Mouse (Mus musculus) liver, adult 2 months (tissue): ENCODE measurements around the gene Lrba. TPM values are rescaled to one million over a fixed set of nuclear protein-coding genes. Genes with fewer than 3 reads are reported as not detected.

ENCODE experiments used
- DNase-seq: peaks from one replicate; pipeline ENCODE4 v3.0.0-alpha.2; 2011; ENCODE audit warnings: low read depth, low spot score; ENCODE audit errors: extremely low read depth
- H3K27ac ChIP-seq: fragments of 200-500 bp; replicated peaks from 2 replicates; pipeline ENCODE4 v1.5.1; 2012; ENCODE audit warnings: low read depth, mild to moderate bottlenecking, control low read depth, inconsistent platforms, low read length; ENCODE audit not compliant: insufficient read depth
- H3K27me3 ChIP-seq: fragments of 200-500 bp; 2 replicates; pipeline ENCODE4 v1.6.1; 2012; ENCODE audit warnings: mild to moderate bottlenecking, moderate library complexity, low read length, inconsistent platforms; ENCODE audit not compliant: control insufficient read depth, insufficient read depth
- H3K36me3 ChIP-seq: fragments of 200-500 bp; 2 replicates; pipeline ENCODE4 v1.6.1; 2012; ENCODE audit warnings: low read length, inconsistent platforms; ENCODE audit not compliant: control insufficient read depth, insufficient read depth
- H3K4me1 ChIP-seq: fragments of 200-500 bp; 2 replicates; pipeline ENCODE4 v1.6.1; 2011; ENCODE audit warnings: low read length; ENCODE audit not compliant: control insufficient read depth, insufficient read depth
- H3K4me3 ChIP-seq: fragments of 200-500 bp; 2 replicates; pipeline ENCODE4 v1.5.1; 2011; ENCODE audit warnings: low read depth, mild to moderate bottlenecking, control low read depth, low read length, moderate library complexity; ENCODE audit not compliant: insufficient read depth
- H3K79me2 ChIP-seq: fragments of 200-500 bp; 2 replicates; pipeline ENCODE4 v1.6.1; 2012; ENCODE audit warnings: inconsistent platforms, mild to moderate bottlenecking, low read length, moderate library complexity; ENCODE audit not compliant: control insufficient read depth, insufficient read depth
- H3K9ac ChIP-seq: fragments of 200-500 bp; 2 replicates; pipeline ENCODE4 v1.6.1; 2012; ENCODE audit warnings: low read depth, mild to moderate bottlenecking, control low read depth, inconsistent platforms, low read length
- CTCF ChIP-seq: fragments of 200-500 bp; IDR thresholded peaks from 2 replicates; pipeline ENCODE4 v1.5.1; 2011; ENCODE audit warnings: low read depth, low read length, control low read depth
- POLR2A ChIP-seq: fragments of 200-500 bp; IDR thresholded peaks from 2 replicates; pipeline ENCODE4 v1.6.1; 2011; ENCODE audit warnings: low read length, control low read depth; ENCODE audit not compliant: insufficient read depth; ENCODE audit errors: extremely low read depth
- WGBS: fragments of 180-500 bp; shearing (Covaris S2); methylation state at CpG from one replicate; pipeline ENCODE4 v1.1.7; 2018; 5-methylcytosine and 5-hydroxymethylcytosine counted together
- polyA plus RNA-seq: library from polyadenylated mRNA; depleted of rRNA; stranded (reverse); fragments of >200 nt; gene quantifications from 2 replicates; pipeline ENCODE4 v1.2.3, GENCODE M21; 2012
- total RNA-seq: library from RNA; depleted of rRNA; stranded (reverse); fragments of >200 nt; gene quantifications from 2 replicates; pipeline ENCODE4 v1.2.3, GENCODE M21; 2014

Lrba gene
- total and polyA plus RNA-seq, 2 experiments, result 8.4 to 26.1 TPM

GRCm38 (mm10) chr3:86382557-86382956 is 158.1 kb downstream of the Lrba start:
- H3K9ac ChIP-seq, result no peak overlapping the region
- no peaks in the 10 kb centered on the region for H3K36me3 ChIP-seq
- no peaks in the 10 kb centered on the region for H3K79me2 ChIP-seq
- no peaks in the 10 kb centered on the region for H3K4me1 ChIP-seq
- no peak overlapping the region for H3K4me3 ChIP-seq
- DNase-seq, result no peak
- WGBS, result 78% methylated on average over 2 of the region's 2 CpGs
- TF ChIP-seq POLR2A (no peak), CTCF (no peak)
- H3K27me3 ChIP-seq, result no peaks in the 10 kb centered on the region
- H3K27ac ChIP-seq, result no peak overlapping the region

DNA sequence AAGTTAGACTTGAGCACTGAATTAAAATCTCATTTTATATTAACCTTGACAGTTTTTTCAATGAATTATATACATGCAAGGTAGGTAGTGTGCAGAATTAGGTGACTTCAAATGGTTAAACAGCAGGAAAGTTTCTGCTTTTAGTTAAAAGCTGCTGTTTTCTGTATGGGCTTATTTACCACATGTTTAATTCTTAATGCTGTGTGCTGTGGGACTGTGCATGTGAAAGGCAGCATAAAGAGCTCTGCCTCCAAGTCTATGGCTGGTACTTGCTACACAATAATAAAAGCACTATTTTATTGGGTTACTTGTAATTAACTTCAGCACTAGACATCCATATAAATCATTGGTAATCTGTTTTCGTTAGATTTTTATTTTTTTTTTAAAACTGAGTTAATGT is 160.6 kb downstream of the Lrba start:
- H3K79me2 ChIP-seq, result no peaks in the 10 kb centered on the region
- WGBS, result 92% methylated on average over 1 of the region's 1 CpGs
- no peaks in the 10 kb centered on the region for H3K36me3 ChIP-seq
- no peaks in the 10 kb centered on the region for H3K4me1 ChIP-seq
- H3K27ac ChIP-seq, result no peak overlapping the region
- no peak overlapping the region for H3K9ac ChIP-seq
- H3K4me3 ChIP-seq, result no peak overlapping the region
- no peak for DNase-seq
- TF ChIP-seq POLR2A (no peak), CTCF (no peak)
- H3K27me3 ChIP-seq, result no peaks in the 10 kb centered on the region

DNA sequence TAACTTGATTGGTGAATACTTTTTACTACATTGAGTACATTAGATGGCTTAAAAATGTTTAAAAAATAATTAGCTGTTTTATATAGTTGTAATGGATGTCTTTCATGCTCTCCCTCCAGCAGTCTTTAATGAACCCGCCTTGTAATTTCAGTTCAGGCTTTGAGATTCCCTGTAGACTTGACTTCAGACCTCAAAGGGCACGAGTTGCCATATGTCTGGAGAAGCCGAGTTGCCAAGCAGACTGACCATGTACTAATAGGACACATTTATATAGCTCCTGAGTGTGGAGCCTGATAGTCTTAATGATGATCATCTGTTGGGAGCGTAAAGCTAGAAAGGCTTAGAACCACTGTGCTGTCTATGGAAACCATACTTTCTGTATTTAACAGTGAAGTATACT is 161.8 kb downstream of the Lrba start:
- H3K27ac ChIP-seq, result no peak overlapping the region
- 94% methylated on average over 4 of the region's 4 CpGs for WGBS
- no peaks in the 10 kb centered on the region for H3K4me1 ChIP-seq
- H3K79me2 ChIP-seq, result no peaks in the 10 kb centered on the region
- no peak overlapping the region for H3K4me3 ChIP-seq
- no peaks in the 10 kb centered on the region for H3K27me3 ChIP-seq
- H3K9ac ChIP-seq, result no peak overlapping the region
- no peaks in the 10 kb centered on the region for H3K36me3 ChIP-seq
- DNase-seq, result no peak
- no peak for TF ChIP-seq POLR2A
- TF ChIP-seq CTCF, result no peak

DNA sequence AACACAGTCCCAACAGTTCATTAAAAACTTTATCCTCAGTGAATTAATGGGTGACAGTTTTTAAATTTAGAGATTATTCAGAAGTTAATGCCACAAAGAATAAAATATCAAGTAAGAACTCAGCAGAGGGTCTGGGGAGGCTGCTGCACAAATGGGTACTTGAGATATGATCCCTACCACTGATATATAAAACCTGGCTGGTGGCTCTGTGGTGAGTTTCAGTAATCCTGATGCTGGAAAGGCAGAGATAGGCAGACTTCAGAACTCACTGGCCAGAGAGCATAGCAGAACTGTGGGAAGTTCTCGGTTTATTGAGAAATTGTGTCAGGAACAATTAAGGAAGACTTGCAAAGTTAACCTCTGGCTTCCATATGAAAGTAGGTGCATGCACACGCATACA is 199.3 kb downstream of the Lrba start:
- Histone ChIP-seq H3K36me3 (no peaks in the 10 kb centered on the region), H3K27me3 (no peaks in the 10 kb centered on the region), H3K9ac (no peak overlapping the region), H3K27ac (no peak overlapping the region), H3K79me2 (no peaks in the 10 kb centered on the region), H3K4me1 (no peaks in the 10 kb centered on the region), H3K4me3 (no peak overlapping the region)
- WGBS, result 92% methylated on average over 2 of the region's 2 CpGs
- TF ChIP-seq POLR2A (no peak), CTCF (no peak)
- no peak for DNase-seq

GRCm38 (mm10) chr3:86426733-86427132 is 202.3 kb downstream of the Lrba start:
- WGBS, result 98% methylated on average over 1 of the region's 1 CpGs
- H3K9ac ChIP-seq, result no peak overlapping the region
- DNase-seq, result no peak
- no peaks in the 10 kb centered on the region for H3K27me3 ChIP-seq
- H3K4me3 ChIP-seq, result no peak overlapping the region
- no peaks in the 10 kb centered on the region for H3K4me1 ChIP-seq
- no peaks in the 10 kb centered on the region for H3K36me3 ChIP-seq
- no peak for TF ChIP-seq POLR2A
- no peak for TF ChIP-seq CTCF
- no peak overlapping the region for H3K27ac ChIP-seq
- no peaks in the 10 kb centered on the region for H3K79me2 ChIP-seq

- no peaks in the 10 kb centered on the region for H3K36me3 ChIP-seq
- H3K27me3 ChIP-seq, result no peaks in the 10 kb centered on the region
- no peak overlapping the region for H3K4me3 ChIP-seq
- H3K4me1 ChIP-seq, result peaks cover 2% of the 10 kb centered on the region; the same call in 1 of the 2 replicates
- DNase-seq, result no peak
- no peak overlapping the region for H3K9ac ChIP-seq
- H3K79me2 ChIP-seq, result no peaks in the 10 kb centered on the region
- H3K27ac ChIP-seq, result no peak overlapping the region
- no peak for TF ChIP-seq CTCF
- no peak for TF ChIP-seq POLR2A
- WGBS, result 85% methylated on average over 4 of the region's 4 CpGs
Observed at GRCm38 (mm10) chr3:86443497-86443896, 219.0 kb downstream of the Lrba start.
